Mouse (Mus musculus): ENCODE measurements around the gene Manbal.
A peak's percentile ranks its signal among the peaks of the same experiment; 100 is the strongest.
"Not testable (repeated sequence)": the region's sequence is repeated elsewhere in the genome, so short reads cannot be mapped to it uniquely, and the experiment has no call there.

Gene Manbal

GRCm38 (mm10) chr2:157371696-157372095 is 4.3 kb downstream of the Manbal start:
- no peak for DNase-seq

GRCm38 (mm10) chr2:157373681-157374080 is 6.3 kb downstream of the Manbal start:
- no peak for DNase-seq

DNA sequence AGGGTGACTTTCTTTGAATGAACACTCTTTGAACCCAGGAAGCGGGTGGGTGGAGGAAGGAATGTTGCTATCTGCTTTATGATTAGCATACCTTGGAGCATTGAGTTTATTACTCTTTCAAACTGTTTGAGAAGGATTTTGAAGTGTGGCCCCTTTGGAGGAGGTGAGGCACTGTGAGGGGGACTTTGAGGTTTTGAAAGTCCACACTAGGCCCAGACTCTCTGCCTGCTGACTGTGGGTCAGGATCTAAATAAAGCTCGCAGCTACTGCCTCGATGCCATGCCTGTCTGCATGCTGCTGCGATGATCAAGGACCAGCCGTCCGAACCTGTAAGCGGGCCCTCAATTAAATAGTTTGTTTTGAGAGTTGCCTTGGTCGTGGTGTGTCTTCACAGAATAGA is 7.7 kb downstream of the Manbal start:
- no peak for DNase-seq

GRCm38 (mm10) chr2:157375794-157376757 is 8.7 kb downstream of the Manbal start:
- no peak for DNase-seq

DNA sequence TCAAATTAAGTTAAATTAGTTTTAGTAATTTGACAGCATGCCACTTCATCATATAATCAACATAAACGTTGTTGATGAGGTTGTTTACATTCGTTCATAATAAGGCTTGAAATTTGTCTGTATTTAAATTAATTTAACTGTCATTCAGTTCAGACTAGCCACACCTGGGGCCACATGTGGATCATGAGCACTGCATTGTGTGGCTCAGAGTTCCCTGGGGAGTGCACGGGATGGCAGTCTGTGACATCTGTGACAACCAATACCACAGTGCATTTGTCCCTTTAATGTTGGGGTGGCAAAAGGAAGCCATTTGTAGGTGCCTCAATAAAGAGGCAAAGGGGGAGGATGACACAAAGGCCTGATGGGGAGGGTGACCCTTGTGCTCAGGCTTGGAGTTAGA is 9.6 kb downstream of the Manbal start:
- no peak for DNase-seq

DNA sequence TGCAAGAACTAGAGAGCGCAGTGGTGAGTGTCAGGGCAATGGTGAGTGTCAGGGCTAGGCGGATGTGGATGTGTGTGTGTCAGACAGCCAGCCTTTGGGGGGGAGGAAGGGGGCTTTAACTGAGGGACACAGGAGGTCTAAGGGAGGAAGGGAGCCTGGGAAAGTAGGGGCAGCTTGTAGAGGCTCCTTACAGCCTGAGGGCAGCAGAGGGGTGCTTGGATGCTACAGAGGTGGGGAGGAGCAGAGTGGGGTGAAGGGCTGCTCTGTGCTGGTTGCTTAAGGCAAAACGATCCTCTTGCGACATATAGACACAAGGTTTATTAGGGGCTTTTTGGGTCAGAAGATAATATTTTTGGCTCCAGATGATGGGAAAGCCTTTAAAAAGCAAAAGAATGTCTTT is 17.4 kb downstream of the Manbal start:
- DNase-seq = no peak

- not testable (repeated sequence) for DNase-seq
Observed at GRCm38 (mm10) chr2:157388901-157389590, 21.7 kb downstream of the Manbal start.

GRCm38 (mm10) chr2:157389591-157389921 is 22.2 kb downstream of the Manbal start:
- no peak for DNase-seq

DNA sequence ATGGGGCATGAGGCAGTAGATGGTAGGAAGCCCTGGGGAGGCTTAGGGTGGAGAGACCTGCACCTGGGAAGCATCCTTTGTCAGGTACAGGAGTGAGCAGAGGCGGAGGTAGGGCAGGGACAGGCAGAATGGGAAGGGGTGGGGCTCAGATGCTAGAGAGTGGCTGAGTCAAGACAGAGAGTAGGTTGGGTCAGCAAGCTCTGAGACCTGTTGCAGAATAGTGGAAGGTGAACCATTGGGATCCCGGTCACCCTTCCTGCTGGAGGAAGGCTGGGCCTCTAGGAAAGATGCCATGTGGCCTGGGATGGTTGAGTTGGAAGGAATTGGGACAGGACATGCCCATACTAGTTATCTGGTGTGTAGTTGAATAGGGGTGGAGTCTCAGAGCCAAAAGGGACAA is 24.9 kb downstream of the Manbal start:
- no peak for DNase-seq

DNA sequence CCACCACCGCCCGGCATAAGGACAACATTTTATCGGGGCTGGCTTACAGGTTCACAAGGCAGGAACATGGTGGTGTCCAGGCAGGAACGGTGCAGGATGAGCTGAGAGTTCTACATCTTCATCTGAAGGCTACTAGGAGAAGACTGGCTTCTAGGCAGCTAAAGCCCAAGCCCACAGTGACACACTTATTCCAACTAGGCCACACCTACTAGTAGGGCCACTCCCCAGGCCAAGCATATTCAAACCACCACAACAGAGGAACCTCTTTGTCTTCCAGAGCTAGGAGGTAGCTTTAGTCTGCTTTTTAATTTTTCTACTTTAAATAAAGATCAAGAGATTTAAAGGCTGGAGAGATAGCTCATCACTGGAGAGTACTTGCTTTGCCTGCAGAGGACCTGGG is 26.2 kb downstream of the Manbal start:
- no peak for DNase-seq

DNA sequence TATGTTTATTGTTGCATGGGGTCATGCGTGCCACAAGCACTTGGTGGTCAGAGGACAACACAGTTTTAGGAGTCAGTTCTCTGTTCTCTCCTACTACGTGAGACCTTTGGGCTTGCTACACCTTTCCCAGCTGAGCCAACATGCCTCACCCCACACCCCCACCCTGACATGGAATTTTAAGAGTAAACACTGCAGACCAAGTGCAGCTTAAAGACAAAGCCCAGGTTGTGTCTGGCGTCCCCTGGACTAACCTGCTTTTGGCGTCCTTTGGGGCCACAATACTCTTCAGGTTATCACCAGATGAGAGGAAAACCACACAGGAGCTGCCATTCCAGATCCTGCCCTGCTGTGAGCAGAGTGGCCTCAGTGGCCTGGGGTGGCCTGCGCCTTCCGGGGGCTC is 27.5 kb downstream of the Manbal start:
- no peak for DNase-seq

- DNase-seq = no peak
Observed at GRCm38 (mm10) chr2:157395371-157395770, 28.0 kb downstream of the Manbal start.

DNA sequence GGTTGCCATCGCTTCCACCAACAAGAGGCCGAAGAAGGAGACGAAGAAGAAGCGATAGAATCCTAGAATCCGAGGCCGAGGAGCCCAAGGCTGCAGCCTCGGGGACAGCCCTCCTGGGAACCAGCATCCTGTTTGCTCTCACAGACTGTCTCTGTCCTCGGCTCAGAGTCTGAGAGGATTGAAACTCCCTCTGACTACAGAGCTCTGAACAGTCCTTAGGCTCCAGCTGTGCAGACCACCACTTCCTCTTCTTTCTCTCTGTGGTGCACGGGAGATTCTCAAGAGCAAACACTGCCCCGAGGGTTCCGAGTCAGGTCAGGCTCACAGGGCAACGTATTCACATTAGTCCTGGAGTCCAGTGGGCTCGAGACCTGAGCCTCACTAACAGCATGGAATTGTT is 28.6 kb downstream of the Manbal start:
- peak in 1 of 2 experiments; percentile 27 for DNase-seq

DNA sequence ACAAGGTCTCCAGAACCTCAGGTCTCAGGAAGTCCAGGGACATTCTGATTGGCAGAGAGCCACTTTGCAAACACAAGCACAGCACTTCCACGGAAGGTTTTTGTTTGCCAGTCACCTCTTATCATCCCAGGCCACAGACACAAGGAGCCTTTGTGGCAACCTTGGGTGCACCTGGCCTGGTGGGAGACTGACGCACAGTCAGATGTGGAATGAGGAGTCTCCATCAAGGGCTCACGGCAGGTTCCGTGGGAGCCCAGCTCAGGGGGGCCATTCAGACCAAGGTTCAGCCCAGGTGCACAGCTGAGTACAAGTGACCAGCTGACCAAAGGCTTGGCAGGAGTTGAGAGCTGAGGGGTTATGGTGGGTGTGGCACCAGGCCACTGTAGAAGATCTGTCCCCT is 30.0 kb downstream of the Manbal start:
- DNase-seq = no peak

- no peak for DNase-seq
Observed at GRCm38 (mm10) chr2:157398539-157398938, 31.1 kb downstream of the Manbal start.

DNA sequence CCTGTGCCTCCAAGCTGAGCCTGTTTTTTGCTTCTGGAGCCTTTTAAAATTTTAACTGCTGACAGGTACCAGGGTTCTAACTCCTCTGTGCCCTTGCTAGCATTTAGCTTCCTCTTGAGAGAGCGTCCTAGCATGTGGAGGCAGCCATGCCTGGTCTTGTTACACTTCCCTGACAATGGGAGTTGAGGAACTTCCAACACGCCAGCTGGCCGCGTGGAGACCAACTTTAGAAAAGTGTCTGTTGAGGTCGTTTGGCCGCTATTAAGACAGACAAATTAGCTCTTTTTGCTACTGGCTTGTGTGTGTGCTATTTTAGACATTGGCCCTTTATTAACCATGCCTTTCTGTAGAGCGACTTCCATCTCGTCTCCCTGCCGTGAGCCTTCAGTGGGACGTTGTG is 32.4 kb downstream of the Manbal start:
- no peak for DNase-seq

DNA sequence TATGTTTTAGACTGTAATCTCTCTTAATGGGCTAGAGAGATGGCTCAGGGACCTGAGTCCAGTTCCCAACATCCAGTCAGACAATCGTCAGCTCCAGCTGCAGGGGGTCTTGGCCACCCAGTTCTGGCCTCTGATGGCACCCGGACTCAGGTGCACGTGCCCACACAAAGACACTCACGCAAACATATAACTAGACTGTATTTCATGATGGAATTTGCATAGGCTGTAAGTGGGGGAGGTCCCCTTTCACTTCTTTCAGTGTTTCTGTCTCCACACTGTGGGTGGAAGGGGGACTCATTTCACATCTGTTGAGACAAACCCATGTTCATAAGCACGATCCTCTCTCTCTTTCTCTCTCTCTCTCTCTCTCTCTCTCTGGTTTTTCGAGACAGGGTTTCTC is 33.1 kb downstream of the Manbal start:
- no peak for DNase-seq

- DNase-seq = no peak
Observed at GRCm38 (mm10) chr2:157401261-157401660, 33.9 kb downstream of the Manbal start.

GRCm38 (mm10) chr2:157407596-157407995 is 40.2 kb downstream of the Manbal start:
- no peak for DNase-seq

DNA sequence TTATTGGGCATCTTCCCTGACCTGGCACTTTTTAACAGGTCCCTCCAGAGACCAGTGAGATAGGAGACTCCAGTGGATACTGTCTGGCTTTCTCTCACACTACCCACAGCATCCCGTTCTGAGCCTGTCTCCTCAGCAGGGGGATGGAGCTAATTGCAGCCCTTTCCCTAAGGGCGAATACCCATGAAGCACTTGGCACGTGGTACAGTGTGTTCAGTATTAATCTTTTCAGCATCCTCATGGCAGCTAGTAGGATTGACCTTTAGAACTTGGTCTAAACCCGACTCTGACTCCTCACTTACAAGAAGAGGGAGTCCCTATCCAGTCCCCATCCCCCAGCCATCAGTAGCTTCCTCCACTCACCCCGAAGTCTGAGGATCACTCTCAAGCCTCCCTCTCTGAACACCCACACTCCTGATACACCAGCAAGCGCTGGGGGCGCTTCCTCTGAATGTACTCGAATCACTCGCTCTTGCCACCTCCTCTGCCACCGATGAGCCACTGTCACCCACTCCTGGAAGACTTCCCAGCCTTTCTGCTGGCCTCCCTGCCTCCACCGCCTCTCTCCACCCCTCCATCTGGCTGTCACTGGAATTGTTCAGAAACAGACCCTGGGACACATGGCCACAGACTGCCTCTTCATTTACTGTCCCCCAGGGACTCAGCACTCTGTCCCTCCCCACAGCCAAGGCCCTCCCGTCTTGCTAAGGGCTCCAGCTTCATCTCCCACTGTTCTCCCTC is 42.6 kb downstream of the Manbal start:
- DNase-seq = no peak

- DNase-seq = no peak
Observed at GRCm38 (mm10) chr2:157411151-157411693, 43.8 kb downstream of the Manbal start.

- DNase-seq = no peak
Observed at GRCm38 (mm10) chr2:157412497-157412896, 45.1 kb downstream of the Manbal start.

DNA sequence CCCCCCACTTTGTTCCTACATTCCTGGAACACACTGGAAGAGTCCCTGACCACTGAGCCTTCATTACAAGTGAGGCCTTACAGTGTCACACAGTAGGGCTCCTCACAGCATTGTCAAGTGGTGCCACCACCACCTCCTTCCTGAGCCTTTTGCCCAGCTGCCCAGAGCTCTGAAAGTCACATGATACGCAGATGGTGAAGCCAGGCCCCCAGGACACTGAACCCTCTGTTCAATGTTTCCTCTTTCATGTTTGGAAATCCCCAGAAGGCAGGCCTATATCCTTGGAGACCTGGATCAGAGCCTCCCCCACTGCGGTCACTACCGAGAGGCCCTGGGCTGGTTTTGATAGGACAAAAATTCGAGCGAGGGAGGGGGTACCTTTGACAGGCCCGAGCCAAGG is 49.8 kb downstream of the Manbal start:
- DNase-seq = no peak
